Mouse (Mus musculus) megakaryocyte, embryonic 14.5 days (primary cell): Measurements from ENCODE around the gene Il12b. TPM values are rescaled to one million over a fixed set of nuclear protein-coding genes. Genes with fewer than 3 reads are reported as not detected.
"Not testable (repeated sequence)": the region's sequence is repeated elsewhere in the genome, so short reads cannot be mapped to it uniquely, and the experiment has no call there.

Experiments used
- H3K27me3 ChIP-seq: replicated peaks from 2 replicates; pipeline ENCODE3; 2012; ENCODE audit warnings: inconsistent platforms
- H3K36me3 ChIP-seq: replicated peaks from 2 replicates; pipeline ENCODE3; 2012; ENCODE audit warnings: low read length, inconsistent platforms, mixed read lengths
- H3K4me1 ChIP-seq: 2 replicates; pipeline ENCODE4 v1.6.1; 2012; ENCODE audit warnings: inconsistent platforms
- H3K4me3 ChIP-seq: replicated peaks from 2 replicates; pipeline ENCODE3; 2012; ENCODE audit warnings: moderate library complexity, mild to moderate bottlenecking, inconsistent platforms
- H3K9me3 ChIP-seq: 2 replicates; pipeline ENCODE4 v1.6.1; 2012; ENCODE audit warnings: inconsistent platforms
- FLI1 ChIP-seq: IDR thresholded peaks from 2 replicates; pipeline ENCODE4 v1.6.1; 2012; ENCODE audit warnings: low read length, inconsistent platforms, mixed read lengths
- GATA1 ChIP-seq: IDR thresholded peaks from 3 replicates; pipeline ENCODE4 v1.6.1; 2012; ENCODE audit warnings: mixed read lengths, low read length, inconsistent platforms, borderline replicate concordance
- polyA plus RNA-seq: library from polyadenylated mRNA; stranded (reverse); fragments of >175 nt; gene quantifications from 2 replicates; pipeline ENCODE4 v1.2.3, GENCODE M21; 2012; ENCODE audit warnings: low replicate concordance; ENCODE audit not compliant: insufficient read depth

Il12b gene
- polyA plus RNA-seq, 1 experiment = not detected

- peaks cover 12% of the 10 kb centered on the region for H3K27me3 ChIP-seq
- no peak for TF ChIP-seq GATA1
- no peaks in the 10 kb centered on the region for H3K36me3 ChIP-seq
- H3K4me1 ChIP-seq = no peaks in the 10 kb centered on the region
- H3K9me3 ChIP-seq = no peaks in the 10 kb centered on the region
- H3K4me3 ChIP-seq = no peak overlapping the region
Measured at GRCm38 (mm10) chr11:44425006-44425405, 25.1 kb downstream of the Il12b start.

GRCm38 (mm10) chr11:44425626-44426025, 25.8 kb downstream of the Il12b start:
- no peak overlapping the region for H3K4me3 ChIP-seq
- no peaks in the 10 kb centered on the region for H3K4me1 ChIP-seq
- H3K9me3 ChIP-seq = no peaks in the 10 kb centered on the region
- H3K27me3 ChIP-seq = peaks cover 9% of the 10 kb centered on the region
- no peak for TF ChIP-seq FLI1
- TF ChIP-seq GATA1 = no peak
- H3K36me3 ChIP-seq = no peaks in the 10 kb centered on the region

GRCm38 (mm10) chr11:44427951-44428350, 28.1 kb downstream of the Il12b start:
- Histone ChIP-seq H3K4me1 (no peaks in the 10 kb centered on the region), H3K27me3 (peaks cover 4% of the 10 kb centered on the region), H3K36me3 (no peaks in the 10 kb centered on the region), H3K4me3 (no peak overlapping the region), H3K9me3 (no peaks in the 10 kb centered on the region)
- TF ChIP-seq GATA1 = no peak
- TF ChIP-seq FLI1 = no peak

- Histone ChIP-seq H3K4me3 (no peak overlapping the region), H3K9me3 (no peaks in the 10 kb centered on the region), H3K27me3 (peaks cover 2% of the 10 kb centered on the region), H3K36me3 (no peaks in the 10 kb centered on the region), H3K4me1 (no peaks in the 10 kb centered on the region)
- no peak for TF ChIP-seq FLI1
- TF ChIP-seq GATA1 = no peak
Measured at GRCm38 (mm10) chr11:44430036-44430435, 30.2 kb downstream of the Il12b start.

- Histone ChIP-seq H3K36me3 (no peaks in the 10 kb centered on the region), H3K27me3 (peaks cover 4% of the 10 kb centered on the region), H3K9me3 (no peaks in the 10 kb centered on the region), H3K4me3 (no peak overlapping the region), H3K4me1 (no peaks in the 10 kb centered on the region)
- TF ChIP-seq GATA1 (no peak), FLI1 (no peak)
Measured at GRCm38 (mm10) chr11:44437786-44438185, 37.9 kb downstream of the Il12b start.

GRCm38 (mm10) chr11:44451046-44451445, 51.2 kb downstream of the Il12b start:
- no peak overlapping the region for H3K4me3 ChIP-seq
- H3K9me3 ChIP-seq = no peaks in the 10 kb centered on the region
- H3K36me3 ChIP-seq = no peaks in the 10 kb centered on the region
- peaks cover 4% of the 10 kb centered on the region; the same call in 1 of the 2 replicates for H3K4me1 ChIP-seq
- no peaks in the 10 kb centered on the region for H3K27me3 ChIP-seq
- TF ChIP-seq FLI1 = no peak
- no peak for TF ChIP-seq GATA1

- H3K4me3 ChIP-seq, H3K36me3 ChIP-seq, H3K4me1 ChIP-seq, H3K27me3 ChIP-seq, H3K9me3 ChIP-seq: not testable (repeated sequence)
Measured at GRCm38 (mm10) chr11:44452016-44452415, 52.2 kb downstream of the Il12b start.

GRCm38 (mm10) chr11:44453423-44453822, 53.6 kb downstream of the Il12b start:
- Histone ChIP-seq H3K27me3 (no peaks in the 10 kb centered on the region), H3K9me3 (no peaks in the 10 kb centered on the region), H3K4me3 (no peak overlapping the region), H3K4me1 (0 out of 2 replicates have a peak, but pooled peaks cover 4% of the 10 kb centered on the region), H3K36me3 (no peaks in the 10 kb centered on the region)
- TF ChIP-seq FLI1 (no peak), GATA1 (no peak)

GRCm38 (mm10) chr11:44461493-44461892, 61.6 kb downstream of the Il12b start:
- no peaks in the 10 kb centered on the region for H3K36me3 ChIP-seq
- TF ChIP-seq GATA1 = no peak

More at GRCm38 (mm10) chr11:44461493-44461892, 61.6 kb downstream of the Il12b start:
- Histone ChIP-seq H3K9me3 (no peaks in the 10 kb centered on the region), H3K27me3 (no peaks in the 10 kb centered on the region), H3K4me3 (no peak overlapping the region), H3K4me1 (no peaks in the 10 kb centered on the region; the same call in 1 of the 2 replicates)

Other genes starting within 250 kb of the Il12b start
- 0.36 TPM in 1 of 2 replicates, not detected in the other for gene Ublcp1, start 70.4 kb downstream of the Il12b start, polyA plus RNA-seq
- 13.9 and 33.4 TPM in 2 replicates for gene Rnf145, start 118.9 kb downstream of the Il12b start, polyA plus RNA-seq
- 0.38 TPM in 1 of 2 replicates, not detected in the other for gene Ebf1, start 217.3 kb downstream of the Il12b start, polyA plus RNA-seq